Mouse (Mus musculus): ENCODE results near the gene Cfap97d2.
"Not testable (repeated sequence)": the region's sequence is repeated elsewhere in the genome, so short reads cannot be mapped to it uniquely, and the experiment has no call there.

Gene Cfap97d2

GRCm38 (mm10) chr8:13740817-13741613 lies 35.3 kb downstream of the Cfap97d2 start:
- no peak for DNase-seq (ENCODE audit: low spot score in 2 of 2)

- not testable (repeated sequence) for DNase-seq (ENCODE audit: low spot score in 2 of 2)
These were observed 40.5 kb downstream of the Cfap97d2 start for GRCm38 (mm10) chr8:13746212-13746611.

- no peak for DNase-seq (ENCODE audit: low spot score in 2 of 2)
These were observed 41.9 kb downstream of the Cfap97d2 start for GRCm38 (mm10) chr8:13747626-13748025.

DNA sequence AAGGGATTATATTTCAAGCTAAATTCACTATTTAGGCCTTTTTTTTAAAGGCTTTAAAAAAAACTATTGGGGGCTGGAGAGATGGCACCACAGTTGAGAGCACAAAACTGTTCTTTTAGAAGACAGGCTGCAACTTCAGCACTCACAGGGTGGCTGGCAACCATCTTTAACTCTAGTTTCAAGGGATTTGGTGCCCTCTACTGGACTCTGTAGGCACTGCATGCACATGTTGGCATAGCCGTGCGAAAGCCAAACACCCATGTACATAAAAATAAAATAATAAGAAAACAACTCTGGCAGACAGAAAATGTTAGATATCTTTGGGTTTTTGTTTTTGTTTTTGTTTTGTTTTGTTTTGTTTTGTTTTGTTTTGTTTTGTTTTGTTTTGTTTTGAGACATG lies 48.0 kb downstream of the Cfap97d2 start:
- peak in 1 of 2 experiments; percentile 31 for DNase-seq (ENCODE audit: low spot score in 2 of 2)

- DNase-seq (ENCODE audit: low spot score in 2 of 2) = no peak
These were observed 50.8 kb downstream of the Cfap97d2 start for GRCm38 (mm10) chr8:13756480-13756879.

DNA sequence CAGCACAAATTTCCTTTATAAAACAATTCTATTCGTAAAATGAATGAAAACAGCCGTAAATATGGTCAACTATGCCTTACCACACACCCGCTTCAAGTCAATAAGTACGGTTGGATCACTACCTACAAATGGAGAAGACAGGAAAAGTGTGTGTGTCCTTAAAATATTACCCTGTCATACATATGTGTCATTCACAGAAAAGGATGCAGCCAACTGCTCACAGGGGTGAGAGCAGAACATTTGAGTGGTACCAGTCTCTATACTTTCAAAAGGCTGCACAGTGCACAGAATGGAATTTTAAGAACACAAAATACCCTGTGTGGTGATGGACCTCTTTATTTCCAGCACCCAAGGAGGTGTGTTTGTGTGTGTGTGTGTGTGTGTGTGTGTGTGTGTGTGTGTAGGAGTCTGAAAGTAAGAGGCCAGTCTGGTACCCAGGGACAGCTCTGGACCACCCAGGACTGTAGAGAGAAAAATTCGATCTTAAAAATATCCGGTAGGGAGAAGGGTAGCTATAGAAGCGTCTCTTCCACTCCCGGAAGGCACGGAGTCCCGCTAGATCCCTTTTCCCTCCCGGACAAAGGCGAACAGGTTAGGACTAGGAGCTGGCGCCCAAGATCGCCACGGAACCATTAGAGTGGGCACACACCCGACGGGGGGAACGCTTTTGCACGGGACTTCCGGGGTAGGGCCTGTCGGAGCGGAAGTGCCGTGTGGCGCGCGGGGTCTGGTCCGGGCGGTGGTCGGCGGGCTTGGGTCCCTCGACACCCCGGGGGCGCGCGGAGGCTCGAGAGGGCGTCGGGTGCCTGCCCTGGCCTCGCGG lies 51.5 kb downstream of the Cfap97d2 start, which contains the start of gene Cdc16:
TSS of gene Cdc16 (plus strand) at position 695 of the 823 bp plus-strand sequence.
- peak; percentile 85 to 96 for DNase-seq (ENCODE audit: low spot score in 2 of 2)

- peak in 1 of 2 experiments; percentile 8 for DNase-seq (ENCODE audit: low spot score in 2 of 2)
These were observed 52.4 kb downstream of the Cfap97d2 start for GRCm38 (mm10) chr8:13757805-13758727.

DNA sequence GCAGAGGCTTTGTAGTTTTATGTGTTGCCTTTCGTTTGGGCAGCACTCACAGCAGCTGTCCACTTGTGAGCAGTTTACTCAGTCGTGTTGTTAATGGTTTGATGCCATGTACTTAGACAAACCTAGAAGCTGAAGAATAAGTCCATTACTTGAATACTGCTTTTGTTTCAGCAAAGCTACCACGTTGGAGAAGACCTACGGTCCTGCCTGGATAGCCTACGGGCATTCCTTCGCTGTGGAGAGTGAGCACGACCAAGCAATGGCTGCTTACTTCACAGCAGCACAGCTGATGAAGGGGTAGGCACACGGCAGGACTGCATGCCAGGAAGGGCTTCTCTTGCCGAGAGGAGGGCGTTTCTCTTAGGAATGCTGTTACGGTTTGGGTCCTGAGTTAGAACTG lies 63.5 kb downstream of the Cfap97d2 start:
- no peak for DNase-seq (ENCODE audit: low spot score in 2 of 2)

GRCm38 (mm10) chr8:13780536-13780935 lies 74.8 kb downstream of the Cfap97d2 start:
- no peak for DNase-seq (ENCODE audit: low spot score in 2 of 2)

GRCm38 (mm10) chr8:13785250-13785763 lies 79.6 kb downstream of the Cfap97d2 start, which contains the start of gene Upf3a:
Gene Upf3a (plus strand): TSS chr8:13785615.
- DNase-seq (ENCODE audit: low spot score in 2 of 2) = peak; percentile 73 to 83

- peak; percentile 92 to 96 for DNase-seq (ENCODE audit: low spot score in 2 of 2)
These were observed 80.1 kb downstream of the Cfap97d2 start for GRCm38 (mm10) chr8:13785764-13786299.

GRCm38 (mm10) chr8:13789606-13790005 lies 83.9 kb downstream of the Cfap97d2 start:
- DNase-seq (ENCODE audit: low spot score in 2 of 2) = no peak

All from urinary bladder, adult 18-20 months (tissue).